9 mouse cellular contexts compared by ENCODE assay signal in the genomic region with DNA sequence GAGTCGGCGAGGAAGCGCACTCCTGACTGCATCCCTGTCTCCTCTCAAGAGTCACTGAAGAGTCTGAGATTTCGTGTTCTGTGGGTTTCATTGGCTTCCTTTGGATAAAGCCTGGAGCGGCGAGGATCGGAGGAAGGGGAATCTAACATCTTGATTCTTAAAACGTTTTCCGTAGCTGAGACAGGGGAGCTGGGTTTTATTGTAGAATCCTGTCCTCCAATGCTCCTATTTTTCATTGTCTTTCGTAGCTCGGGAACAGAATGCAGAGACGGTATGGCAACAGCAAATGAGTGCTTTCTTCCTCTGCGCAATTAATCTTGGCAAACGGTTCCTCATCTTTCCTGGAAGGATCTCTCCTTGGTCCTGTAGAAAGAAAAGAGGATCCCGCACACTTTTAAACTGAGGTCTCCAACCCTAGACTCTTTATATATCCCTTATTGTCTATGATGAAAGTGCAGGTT. TPM values are rescaled to one million over a fixed set of nuclear protein-coding genes. Genes with fewer than 3 reads are reported as not detected.
DNase-seq lines count a peak whose midpoint lies in the region; ATAC-seq and TF ChIP-seq lines count a peak whose summit lies in the region.
"Had no signal": no experiment of that assay in that cellular context is flagged by ENCODE, and none has a peak within 500 bp of the region (broad histone marks: within the 10 kb centered on the region; RNA-seq: fewer than 3 reads in every experiment).

No protein-coding gene starts in this region.

- H3K4me3 ChIP-seq in layer of hippocampus, adult 2 months, result peak overlapping the region; percentile 70
- H3K4me3 ChIP-seq in forebrain, postnatal 0 days (ENCODE audit: low read depth, low read length), result peak overlapping the region; percentile 50
- H3K4me3 ChIP-seq in midbrain, embryonic 10.5 days, result peak overlapping the region; percentile 66

- WGBS in forebrain, postnatal 0 days, result under 1% methylated on average over 15 of the region's 15 CpGs
- 1% methylated on average over 15 of the region's 15 CpGs for WGBS in midbrain, embryonic 10.5 days

- no peaks in the 10 kb centered on the region for H3K9me3 ChIP-seq in forebrain, postnatal 0 days (ENCODE audit: low read length)
- no peaks in the 10 kb centered on the region for H3K9me3 ChIP-seq in midbrain, embryonic 10.5 days (replicated peaks)

- H3K27me3 ChIP-seq in forebrain, postnatal 0 days (ENCODE audit: insufficient read depth, low read length), result no peaks in the 10 kb centered on the region; the same call in 1 of the 2 replicates
- H3K27me3 ChIP-seq in midbrain, embryonic 10.5 days (ENCODE audit: low read depth, poor library complexity, severe bottlenecking), result peaks cover 64% of the 10 kb centered on the region

- H3K4me2 ChIP-seq in forebrain, postnatal 0 days (ENCODE audit: low read depth), result peak overlapping the region; percentile 45

- no peak for TF ChIP-seq CTCF in layer of hippocampus, adult 2 months (conservative IDR thresholded peaks at IDR 0.05)
- TF ChIP-seq CTCF in forebrain, postnatal 0 days (IDR thresholded peaks at IDR 0.05; ENCODE audit: low read depth), result no peak

- ATAC-seq in forebrain, postnatal 0 days, result peak; percentile 53; the same call in 1 of the 2 replicates

- H3K36me3 ChIP-seq in forebrain, postnatal 0 days (ENCODE audit: insufficient read depth), result no peaks in the 10 kb centered on the region
- H3K36me3 ChIP-seq in midbrain, embryonic 10.5 days, result no peaks in the 10 kb centered on the region

- H3K4me1 ChIP-seq in forebrain, postnatal 0 days (ENCODE audit: insufficient read depth), result no peaks in the 10 kb centered on the region
- peaks cover 28% of the 10 kb centered on the region for H3K4me1 ChIP-seq in midbrain, embryonic 10.5 days

- peak overlapping the region; percentile 53 for H3K9ac ChIP-seq in forebrain, postnatal 0 days

- peak overlapping the region; percentile 49; the same call in 1 of the 2 replicates for H3K27ac ChIP-seq in layer of hippocampus, adult 2 months
- peak overlapping the region; percentile 65 for H3K27ac ChIP-seq in forebrain, postnatal 0 days (ENCODE audit: low read depth, low read length)
- peak overlapping the region; percentile 57; the same call in 1 of the 2 replicates for H3K27ac ChIP-seq in midbrain, embryonic 10.5 days (replicated peaks)

- no peak for DNase-seq in layer of hippocampus, adult 2 months (ENCODE audit: low spot score in 2 of 2)
- no peak for DNase-seq in layer of hippocampus, adult 9-11 months
- peak; percentile 24 for DNase-seq in cerebellum, adult 8-10 months
- DNase-seq in forebrain, postnatal 0 days, result peak; percentile 72
- peak; percentile 46 for DNase-seq in midbrain, embryonic 10.5 days (ENCODE audit: low spot score)
- no peak for DNase-seq in adrenal gland, adult 18-20 months (ENCODE audit: low spot score in 2 of 2)
- no peak for DNase-seq in T-cell, adult 2 months (ENCODE audit: low spot score)
- DNase-seq in adrenal gland, adult 8-10 months, result no peak

RNA-seq across cellular contexts. Expression of a gene that starts 33.3 kb away (rescaled TPM):
- total RNA-seq in layer of hippocampus, adult 2 months (2021), result not detected
- total RNA-seq in forebrain, postnatal 0 days (2014; rRNA removed), result not detected in 2 replicates
- polyA plus RNA-seq in forebrain, postnatal 0 days (2015; fragmentation: Nextera tagmentation; extraction: Ambion mirVana), result not detected in 2 replicates
- not detected in 2 replicates for polyA plus RNA-seq in midbrain, embryonic 10.5 days (2016; fragmentation: Nextera tagmentation; extraction: Ambion mirVana)
- total RNA-seq in adrenal gland, adult 18-20 months (2021), result not detected
- not detected for total RNA-seq in adrenal gland, adult 8-10 months (2022)
- total RNA-seq: liver, adult 2 months had no signal
- polyA plus RNA-seq: liver, adult 2 months had no signal

RNA-seq across cellular contexts. Expression of a gene that starts 52.7 kb away (rescaled TPM):
- total RNA-seq in layer of hippocampus, adult 2 months (2021), result not detected
- total RNA-seq in forebrain, postnatal 0 days (2014; rRNA removed), result 0.15 TPM in 1 of 2 replicates, not detected in the other
- 0.11 and 0.14 TPM in 2 replicates for polyA plus RNA-seq in forebrain, postnatal 0 days (2015; fragmentation: Nextera tagmentation; extraction: Ambion mirVana)
- polyA plus RNA-seq in midbrain, embryonic 10.5 days (2016; fragmentation: Nextera tagmentation; extraction: Ambion mirVana), result 0.09 TPM in 1 of 2 replicates, not detected in the other
- not detected for total RNA-seq in adrenal gland, adult 18-20 months (2021)
- not detected for total RNA-seq in adrenal gland, adult 8-10 months (2022)

Comparison
In these comparisons a context has a peak if more than half of its experiments do, and no peak if none do; other contexts are left out.
1. DNase-seq: peak in cerebellum, adult 8-10 months (single experiment), forebrain, postnatal 0 days (single experiment) and midbrain, embryonic 10.5 days (single experiment); none in layer of hippocampus, adult 2 months (0 of 2), layer of hippocampus, adult 9-11 months (single experiment), adrenal gland, adult 18-20 months (0 of 2), T-cell, adult 2 months (single experiment) and adrenal gland, adult 8-10 months (single experiment).
2. Peak in every context shown above with its lines, with median percentiles within 50 percentile points of each other: H3K27ac ChIP-seq and H3K4me3 ChIP-seq.